In the genomic region with DNA sequence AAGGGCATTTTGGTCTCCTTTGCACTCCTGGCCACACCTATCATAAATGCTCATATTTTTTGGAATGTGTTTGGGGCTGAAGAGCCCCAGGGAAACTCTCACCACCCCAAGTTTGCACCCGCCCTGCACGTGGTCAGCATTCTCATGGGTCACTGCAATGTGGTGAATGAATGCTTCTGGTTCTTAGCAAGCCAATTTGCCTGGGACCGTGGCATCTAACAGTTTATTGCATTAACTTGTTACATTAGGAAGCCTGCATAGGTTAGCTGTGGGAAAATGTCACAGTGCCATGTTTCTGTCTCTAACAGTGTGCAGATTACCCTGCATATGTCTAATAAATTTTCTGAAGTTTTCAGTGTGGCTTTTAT, we compare ENCODE assay signal across 17 mouse cellular contexts.
"Had no signal": no experiment of that assay in that cellular context is flagged by ENCODE, and none has a peak within 500 bp of the region (broad histone marks: within the 10 kb centered on the region; RNA-seq: fewer than 3 reads in every experiment).

No protein-coding gene starts in this region.

- H3K27ac ChIP-seq: kidney, postnatal 0 days; liver, embryonic 12.5 days; midbrain, embryonic 15.5 days; neural tube, embryonic 13.5 days had no signal

- H3K9me3 ChIP-seq: liver, embryonic 12.5 days; megakaryocyte, embryonic 14.5 days; midbrain, embryonic 15.5 days; neural tube, embryonic 13.5 days had no signal

- DNase-seq: kidney, postnatal 36 days; layer of hippocampus, adult 9-11 months; left cerebral cortex, postnatal 4 days; lung, embryonic 14.5 days; lung, postnatal 10 days; lung, postnatal 4 days; retina, postnatal 1 day; right cerebral cortex, postnatal 4 days; spleen, adult 18-20 months; thymus, adult 18-20 months; thymus, postnatal 25 days had no signal

- H3K4me1 ChIP-seq: liver, embryonic 12.5 days; midbrain, embryonic 15.5 days; neural tube, embryonic 13.5 days had no signal

- H3K4me3 ChIP-seq: liver, embryonic 12.5 days; megakaryocyte, embryonic 14.5 days; midbrain, embryonic 15.5 days; neural tube, embryonic 13.5 days had no signal

- ATAC-seq: liver, embryonic 12.5 days; midbrain, embryonic 15.5 days had no signal

- H3K4me2 ChIP-seq: liver, embryonic 12.5 days; lung, embryonic 14.5 days; midbrain, embryonic 11.5 days; midbrain, embryonic 15.5 days; neural tube, embryonic 13.5 days had no signal

- H3K36me3 ChIP-seq: liver, embryonic 12.5 days; midbrain, embryonic 15.5 days; neural tube, embryonic 13.5 days had no signal

- H3K27me3 ChIP-seq: liver, embryonic 12.5 days; megakaryocyte, embryonic 14.5 days; midbrain, embryonic 15.5 days; neural tube, embryonic 13.5 days had no signal

- H3K9ac ChIP-seq: liver, embryonic 12.5 days; lung, embryonic 14.5 days; midbrain, embryonic 15.5 days; neural tube, embryonic 13.5 days had no signal
